28 mouse cellular contexts compared by ENCODE assay signal in the genomic region with DNA sequence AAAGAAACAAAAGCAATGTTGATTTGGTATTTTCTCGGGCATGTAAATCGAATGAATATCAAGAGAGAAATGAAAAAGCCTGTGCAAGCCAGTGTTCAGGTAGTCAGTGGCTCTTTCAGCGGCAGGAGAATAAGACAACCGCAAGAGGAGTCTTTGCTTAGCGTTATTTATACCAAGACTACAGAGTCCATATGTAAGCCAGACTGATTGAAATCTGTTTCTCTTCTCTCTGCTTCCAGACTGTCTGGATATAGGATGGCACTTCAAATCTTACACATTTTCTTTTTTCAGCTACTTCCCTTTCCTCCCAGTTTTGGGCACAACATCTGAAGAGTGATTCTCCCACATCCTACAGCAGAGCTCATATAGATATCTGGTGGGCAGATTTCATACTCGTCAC.
"Had no signal": no experiment of that assay in that cellular context is flagged by ENCODE, and none has a peak within 500 bp of the region (broad histone marks: within the 10 kb centered on the region; RNA-seq: fewer than 3 reads in every experiment).

No protein-coding gene starts in this region.

- H3K4me1 ChIP-seq: heart, embryonic 10.5 days; hindbrain, embryonic 10.5 days; hindbrain, embryonic 12.5 days; intestine, embryonic 15.5 days; limb, embryonic 12.5 days; liver, embryonic 13.5 days; liver, embryonic 15.5 days had no signal

- DNase-seq: gastrocnemius, adult 2 months; gastrocnemius, postnatal 10 days; gastrocnemius, postnatal 25 days; heart, adult 18-20 months; heart, postnatal 10 days; heart, postnatal 4 days; kidney, adult 18-20 months; kidney, adult 8-10 months; kidney, postnatal 10 days; kidney, postnatal 25 days; kidney, postnatal 4 days; liver; liver, embryonic 13.5 days had no signal

- H3K36me3 ChIP-seq: heart, embryonic 10.5 days; heart, embryonic 12.5 days; hindbrain, embryonic 10.5 days; hindbrain, embryonic 12.5 days; intestine, embryonic 15.5 days; limb, embryonic 10.5 days; limb, embryonic 12.5 days; liver, embryonic 13.5 days; liver, embryonic 15.5 days had no signal

- H3K27ac ChIP-seq: gastrocnemius, adult 2 months; heart, embryonic 10.5 days; hindbrain, embryonic 10.5 days; hindbrain, embryonic 12.5 days; hindbrain, embryonic 14.5 days; intestine, embryonic 15.5 days; layer of hippocampus, adult 2 months; left cerebral cortex, adult 2 months; limb, embryonic 10.5 days; limb, embryonic 12.5 days; liver, embryonic 13.5 days; liver, embryonic 15.5 days had no signal

- H3K4me2 ChIP-seq: heart, embryonic 12.5 days; hindbrain, embryonic 12.5 days; hindbrain, embryonic 14.5 days; intestine, embryonic 15.5 days; limb, embryonic 12.5 days; liver, embryonic 11.5 days; liver, embryonic 13.5 days; liver, embryonic 15.5 days had no signal

- H3K9me3 ChIP-seq: heart, embryonic 10.5 days; heart, embryonic 12.5 days; hindbrain, embryonic 10.5 days; hindbrain, embryonic 12.5 days; intestine, embryonic 15.5 days; limb, embryonic 10.5 days; limb, embryonic 12.5 days; liver, embryonic 13.5 days; liver, embryonic 15.5 days had no signal

- H3K27me3 ChIP-seq: hindbrain, embryonic 12.5 days; intestine, embryonic 15.5 days; limb, embryonic 12.5 days; liver, embryonic 13.5 days; liver, embryonic 15.5 days had no signal

- H3K4me3 ChIP-seq: gastrocnemius, adult 2 months; heart, embryonic 10.5 days; heart, embryonic 12.5 days; hindbrain, embryonic 10.5 days; hindbrain, embryonic 12.5 days; intestine, embryonic 15.5 days; layer of hippocampus, adult 2 months; left cerebral cortex, adult 2 months; limb, embryonic 10.5 days; limb, embryonic 12.5 days; liver, embryonic 13.5 days; liver, embryonic 15.5 days had no signal

- H3K9ac ChIP-seq: heart, embryonic 12.5 days; hindbrain, embryonic 12.5 days; hindbrain, embryonic 14.5 days; intestine, embryonic 15.5 days; limb, embryonic 12.5 days; liver, embryonic 13.5 days; liver, embryonic 15.5 days had no signal

- ATAC-seq: hindbrain, embryonic 16.5 days; inflammation-experienced regulatory T-cells, adult 6 months; intestine, embryonic 15.5 days; intestine, postnatal 0 days had no signal
